9 mouse cellular contexts compared by ENCODE assay signal in genomic region chr7:16475764-16476599, GRCm38 (mm10). TPM values are rescaled to one million over a fixed set of nuclear protein-coding genes. Genes with fewer than 3 reads are reported as not detected.
DNase-seq lines count a peak whose midpoint lies in the region; ATAC-seq lines count a peak whose summit lies in the region.
"Had no signal": no experiment of that assay in that cellular context is flagged by ENCODE, and none has a peak within 500 bp of the region (broad histone marks: within the 10 kb centered on the region; RNA-seq: fewer than 3 reads in every experiment).

No protein-coding gene starts in this region.

- ATAC-seq in megakaryocyte, adult 5-6 weeks (ENCODE audit: poor library complexity, severe bottlenecking), result no peak
- no peak for ATAC-seq in forebrain, embryonic 16.5 days
- ATAC-seq in liver, embryonic 12.5 days, result no peak
- ATAC-seq in stomach, embryonic 15.5 days (ENCODE audit: insufficient read depth, low FRiP score, low read depth), result no peak

- peaks cover 29% of the 10 kb centered on the region for H3K4me1 ChIP-seq in megakaryocyte, embryonic 14.5 days
- peaks cover 26% of the 10 kb centered on the region for H3K4me1 ChIP-seq in forebrain, embryonic 16.5 days (replicated peaks; ENCODE audit: control insufficient read depth, insufficient read depth, low read length)
- H3K4me1 ChIP-seq in liver, embryonic 12.5 days, result peaks cover 23% of the 10 kb centered on the region
- H3K4me1 ChIP-seq in stomach, embryonic 15.5 days, result peaks cover 20% of the 10 kb centered on the region

- H3K27me3 ChIP-seq in megakaryocyte, embryonic 14.5 days (replicated peaks), result peaks cover 78% of the 10 kb centered on the region
- peaks cover 55% of the 10 kb centered on the region for H3K27me3 ChIP-seq in forebrain, embryonic 16.5 days (replicated peaks; ENCODE audit: control insufficient read depth, insufficient read depth, low read length)
- H3K27me3 ChIP-seq in liver, embryonic 12.5 days (replicated peaks), result peaks cover 91% of the 10 kb centered on the region
- H3K27me3 ChIP-seq in stomach, embryonic 15.5 days (replicated peaks), result peaks cover 62% of the 10 kb centered on the region

- H3K27ac ChIP-seq in forebrain, embryonic 16.5 days (ENCODE audit: low read length), result no peak overlapping the region
- no peak overlapping the region for H3K27ac ChIP-seq in liver, embryonic 12.5 days
- H3K27ac ChIP-seq in stomach, embryonic 15.5 days, result no peak overlapping the region

- peak overlapping the region; percentile 44 for H3K4me2 ChIP-seq in forebrain, embryonic 16.5 days (ENCODE audit: low read length)
- peak overlapping the region; percentile 55 for H3K4me2 ChIP-seq in liver, embryonic 12.5 days
- peak overlapping the region; percentile 56 for H3K4me2 ChIP-seq in stomach, embryonic 15.5 days

- no peaks in the 10 kb centered on the region for H3K36me3 ChIP-seq in megakaryocyte, embryonic 14.5 days (replicated peaks; ENCODE audit: low read length)
- H3K36me3 ChIP-seq in forebrain, embryonic 16.5 days (ENCODE audit: control insufficient read depth, insufficient read depth), result no peaks in the 10 kb centered on the region
- no peaks in the 10 kb centered on the region for H3K36me3 ChIP-seq in liver, embryonic 12.5 days
- no peaks in the 10 kb centered on the region for H3K36me3 ChIP-seq in stomach, embryonic 15.5 days

- under 1% methylated on average over 56 of the region's 59 CpGs for WGBS in forebrain, embryonic 16.5 days
- whole genome bisulfite sequencing in liver, embryonic 12.5 days (ENCODE audit: insufficient replicate concordance), result 2% methylated on average over 44 of the region's 59 CpGs
- WGBS in stomach, embryonic 15.5 days, result 1% methylated on average over 54 of the region's 59 CpGs

- H3K4me3 ChIP-seq in megakaryocyte, embryonic 14.5 days (replicated peaks), result peak overlapping the region; percentile 62
- peak overlapping the region; percentile 34 for H3K4me3 ChIP-seq in forebrain, embryonic 16.5 days (replicated peaks; ENCODE audit: low read length)
- H3K4me3 ChIP-seq in liver, embryonic 12.5 days, result peak overlapping the region; percentile 34
- peak overlapping the region; percentile 34 for H3K4me3 ChIP-seq in stomach, embryonic 15.5 days (replicated peaks)
- H3K4me3 ChIP-seq: myocyte had no signal

- H3K9me3 ChIP-seq in megakaryocyte, embryonic 14.5 days, result peaks cover 7% of the 10 kb centered on the region; the same call in 1 of the 2 replicates
- H3K9me3 ChIP-seq in forebrain, embryonic 16.5 days (ENCODE audit: control insufficient read depth, low read length), result no peaks in the 10 kb centered on the region
- no peaks in the 10 kb centered on the region for H3K9me3 ChIP-seq in liver, embryonic 12.5 days (replicated peaks)
- no peaks in the 10 kb centered on the region for H3K9me3 ChIP-seq in stomach, embryonic 15.5 days

- no peak for DNase-seq in urinary bladder, adult 18-20 months (ENCODE audit: low spot score in 2 of 2)
- no peak for DNase-seq in thymus, postnatal 36 days
- DNase-seq: cerebellum, adult 18-20 months had no signal

- peak overlapping the region; percentile 29; the same call in 1 of the 2 replicates for H3K9ac ChIP-seq in forebrain, embryonic 16.5 days (replicated peaks; ENCODE audit: low read depth, low read length)
- H3K9ac ChIP-seq in liver, embryonic 12.5 days, result no peak overlapping the region
- no peak overlapping the region for H3K9ac ChIP-seq in stomach, embryonic 15.5 days

RNA-seq across cellular contexts. Expression of gene Npas1, which starts 1.5 kb away (rescaled TPM):
- not detected in 2 replicates for polyA plus RNA-seq in megakaryocyte, embryonic 14.5 days (2012; ENCODE audit: insufficient read depth, low replicate concordance)
- not detected in 2 replicates for total RNA-seq in megakaryocyte, adult 5-6 weeks (2015)
- not detected in 2 replicates for total RNA-seq in megakaryocyte, adult 5-6 weeks (2017)
- polyA plus RNA-seq in forebrain, embryonic 16.5 days (2015; fragmentation: Nextera tagmentation; extraction: Ambion mirVana), result 7.6 and 8.2 TPM in 2 replicates
- 0.33 and 0.36 TPM in 2 replicates for polyA plus RNA-seq in liver, embryonic 12.5 days (2016; fragmentation: Nextera tagmentation; extraction: Ambion mirVana)
- 0.33 and 0.49 TPM in 2 replicates for polyA plus RNA-seq in stomach, embryonic 15.5 days (2015; fragmentation: Nextera tagmentation; extraction: Ambion mirVana)

RNA-seq across cellular contexts. Expression of gene Tmem160, which starts 23.4 kb away (rescaled TPM):
- polyA plus RNA-seq in megakaryocyte, embryonic 14.5 days (2012; ENCODE audit: insufficient read depth, low replicate concordance), result 185 and 233 TPM in 2 replicates
- total RNA-seq in megakaryocyte, adult 5-6 weeks (2015), result 24.2 and 33.1 TPM in 2 replicates
- total RNA-seq in megakaryocyte, adult 5-6 weeks (2017), result 10.7 and 12.8 TPM in 2 replicates
- 65.1 and 66.7 TPM in 2 replicates for polyA plus RNA-seq in forebrain, embryonic 16.5 days (2015; fragmentation: Nextera tagmentation; extraction: Ambion mirVana)
- 43.9 and 48.0 TPM in 2 replicates for polyA plus RNA-seq in liver, embryonic 12.5 days (2016; fragmentation: Nextera tagmentation; extraction: Ambion mirVana)
- 48.5 and 57.0 TPM in 2 replicates for polyA plus RNA-seq in stomach, embryonic 15.5 days (2015; fragmentation: Nextera tagmentation; extraction: Ambion mirVana)
